Mouse (Mus musculus) midbrain, embryonic 16.5 days (tissue): ENCODE data around the gene Stxbp4. TPM values are rescaled to one million over a fixed set of nuclear protein-coding genes. Genes with fewer than 3 reads are reported as not detected.
A peak's percentile ranks its signal among the peaks of the same experiment; 100 is the strongest.

Source experiments
- ATAC-seq: fragments of 200-750 bp; cut with Nextera tagmentation; 2 replicates; pipeline ENCODE4 v1.8.0; 2017; ENCODE audit warnings: moderate TSS enrichment
- H3K27ac ChIP-seq: fragments of 300-500 bp; sonication (generic); 2 replicates; pipeline ENCODE4 v1.5.1; 2014; ENCODE audit warnings: mild to moderate bottlenecking, low read length, mixed read lengths
- H3K27me3 ChIP-seq: fragments of 300-500 bp; sonication (generic); 2 replicates; pipeline ENCODE4 v1.6.1; 2014; ENCODE audit warnings: low read depth, low read length, mixed read lengths; ENCODE audit not compliant: control insufficient read depth, insufficient read depth
- H3K36me3 ChIP-seq: fragments of 300-500 bp; sonication (generic); 2 replicates; pipeline ENCODE4 v1.6.1; 2014; ENCODE audit warnings: mild to moderate bottlenecking, low read length, moderate library complexity, mixed read lengths; ENCODE audit not compliant: control insufficient read depth, insufficient read depth
- H3K4me1 ChIP-seq: fragments of 300-500 bp; sonication (generic); 2 replicates; pipeline ENCODE4 v1.6.1; 2014; ENCODE audit warnings: mild to moderate bottlenecking, low read length, mixed read lengths; ENCODE audit not compliant: control insufficient read depth, insufficient read depth
- H3K4me2 ChIP-seq: fragments of 300-500 bp; sonication (generic); 2 replicates; pipeline ENCODE4 v1.6.1; 2014; ENCODE audit warnings: mild to moderate bottlenecking, low read length, mixed read lengths
- H3K4me3 ChIP-seq: fragments of 300-500 bp; sonication (generic); 2 replicates; pipeline ENCODE4 v1.5.1; 2014; ENCODE audit warnings: low read depth, mild to moderate bottlenecking, low read length, moderate library complexity, mixed read lengths
- H3K9ac ChIP-seq: fragments of 300-500 bp; sonication (generic); 2 replicates; pipeline ENCODE4 v1.6.1; 2014; ENCODE audit warnings: low read depth, low read length, mixed read lengths
- H3K9me3 ChIP-seq: fragments of 300-500 bp; sonication (generic); replicated peaks from 2 replicates; pipeline ENCODE4 v1.6.1; 2014; ENCODE audit warnings: mild to moderate bottlenecking, low read length, mixed read lengths; ENCODE audit not compliant: control insufficient read depth, poor library complexity, severe bottlenecking
- WGBS: fragments of 180-500 bp; shearing (Covaris S2); extraction: QIAGEN DNeasy Blood & Tissue Kit; methylation state at CpG from one replicate; pipeline ENCODE4 v1.1.7; 2014; 5-methylcytosine and 5-hydroxymethylcytosine counted together
- polyA plus RNA-seq: library from polyadenylated mRNA; unstranded; fragments of >200 nt; fragmentation: Nextera tagmentation; extraction: Ambion mirVana; gene quantifications from 2 replicates; pipeline ENCODE4 v1.2.1, GENCODE M21; 2015

The Stxbp4 gene
- 17.4 and 19.6 TPM in 2 replicates for polyA plus RNA-seq

DNA sequence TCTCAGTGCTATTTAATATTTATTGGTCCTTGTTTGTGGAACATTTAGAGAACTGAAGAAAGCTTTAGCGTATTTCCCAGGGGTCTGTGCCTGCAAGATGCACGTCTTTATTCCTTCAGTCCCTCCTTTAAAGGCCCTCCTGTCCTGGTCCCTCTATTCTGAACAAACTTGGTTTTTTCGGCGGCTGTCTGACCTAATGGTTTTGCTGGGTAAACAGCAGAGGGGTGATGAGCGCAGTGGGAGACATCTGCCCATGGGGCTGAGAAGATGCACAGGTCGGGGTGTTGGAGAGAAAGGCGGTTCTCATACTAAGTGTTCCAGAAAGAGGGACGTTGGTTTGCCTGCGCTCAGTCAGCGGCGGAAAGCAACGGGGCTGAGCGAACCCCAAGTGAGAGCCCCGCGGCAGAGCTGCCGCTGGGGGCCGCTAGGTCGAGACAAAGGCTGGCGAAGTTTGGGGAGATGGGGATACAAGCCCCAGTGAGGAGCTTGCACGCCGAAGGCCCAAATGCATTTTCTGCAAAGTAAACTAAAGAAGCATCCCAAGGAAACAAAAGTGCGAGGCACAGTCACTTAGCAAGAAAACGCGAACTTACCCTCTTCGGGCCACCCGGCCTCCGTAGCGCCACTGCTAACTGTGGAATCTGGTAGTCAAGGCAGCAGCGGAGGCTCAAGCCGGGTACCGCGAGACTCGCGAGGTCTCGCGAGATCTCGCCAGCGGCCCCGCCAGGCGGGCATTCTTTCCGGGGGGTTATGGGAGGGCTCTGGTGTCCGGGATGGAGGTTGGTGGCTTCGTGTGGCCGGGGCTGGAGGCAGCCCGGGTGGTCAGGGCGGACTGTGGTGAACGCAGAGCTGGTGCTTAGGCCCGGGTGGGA, at the start of gene Stxbp4, which contains the start of gene Cox11:
Gene Stxbp4, minus strand, starts transcription at position 645 of the 872 bp plus-strand sequence.
Gene Cox11, plus strand, starts transcription at position 734 of the 872 bp plus-strand sequence.
- peak; percentile 96 for ATAC-seq
- under 1% methylated on average over 48 of the region's 48 CpGs for WGBS
- no peaks in the 10 kb centered on the region for H3K9me3 ChIP-seq

DNA sequence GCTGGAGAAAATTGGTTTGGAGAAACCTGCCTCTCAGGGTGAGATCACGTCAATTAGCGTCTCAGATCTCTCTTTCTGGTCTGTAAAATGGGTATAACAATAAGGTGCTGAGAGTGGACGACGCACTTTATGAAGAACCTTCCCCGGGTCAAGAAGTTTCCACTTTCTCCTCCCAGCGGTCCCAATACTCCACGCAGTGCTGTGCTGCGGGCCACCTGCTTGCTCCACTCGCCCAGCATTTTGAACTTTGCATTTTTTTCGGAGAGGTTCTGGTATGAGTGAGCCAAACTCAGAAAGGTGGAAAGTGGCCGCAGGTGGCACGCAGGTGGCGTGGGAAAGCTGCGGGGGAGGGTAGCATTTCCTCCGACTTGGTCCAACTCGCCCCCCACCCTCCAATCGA, 49.2 kb upstream of the Stxbp4 start:
- Histone ChIP-seq H3K36me3 (no peaks in the 10 kb centered on the region), H3K4me1 (peaks cover 2% of the 10 kb centered on the region; the same call in 1 of the 2 replicates), H3K4me3 (peak overlapping the region; percentile 64), H3K4me2 (peak overlapping the region; percentile 86), H3K9me3 (no peaks in the 10 kb centered on the region), H3K9ac (peak overlapping the region; percentile 72), H3K27ac (no peak overlapping the region), H3K27me3 (no peaks in the 10 kb centered on the region)
- ATAC-seq: peak; percentile 47
- WGBS: 1% methylated on average over 17 of the region's 17 CpGs

More for the DNA sequence above, at the start of gene Stxbp4, which contains the start of gene Cox11:
- Histone ChIP-seq H3K4me1 (peaks cover 20% of the 10 kb centered on the region), H3K4me2 (peak within 1 kb of the TSS; percentile 71), H3K4me3 (peak within 1 kb of the TSS; percentile 98), H3K9ac (peak within 1 kb of the TSS; percentile 100), H3K27me3 (no peaks in the 10 kb centered on the region), H3K36me3 (no peaks in the 10 kb centered on the region), H3K27ac (peak within 1 kb of the TSS; percentile 97)

DNA sequence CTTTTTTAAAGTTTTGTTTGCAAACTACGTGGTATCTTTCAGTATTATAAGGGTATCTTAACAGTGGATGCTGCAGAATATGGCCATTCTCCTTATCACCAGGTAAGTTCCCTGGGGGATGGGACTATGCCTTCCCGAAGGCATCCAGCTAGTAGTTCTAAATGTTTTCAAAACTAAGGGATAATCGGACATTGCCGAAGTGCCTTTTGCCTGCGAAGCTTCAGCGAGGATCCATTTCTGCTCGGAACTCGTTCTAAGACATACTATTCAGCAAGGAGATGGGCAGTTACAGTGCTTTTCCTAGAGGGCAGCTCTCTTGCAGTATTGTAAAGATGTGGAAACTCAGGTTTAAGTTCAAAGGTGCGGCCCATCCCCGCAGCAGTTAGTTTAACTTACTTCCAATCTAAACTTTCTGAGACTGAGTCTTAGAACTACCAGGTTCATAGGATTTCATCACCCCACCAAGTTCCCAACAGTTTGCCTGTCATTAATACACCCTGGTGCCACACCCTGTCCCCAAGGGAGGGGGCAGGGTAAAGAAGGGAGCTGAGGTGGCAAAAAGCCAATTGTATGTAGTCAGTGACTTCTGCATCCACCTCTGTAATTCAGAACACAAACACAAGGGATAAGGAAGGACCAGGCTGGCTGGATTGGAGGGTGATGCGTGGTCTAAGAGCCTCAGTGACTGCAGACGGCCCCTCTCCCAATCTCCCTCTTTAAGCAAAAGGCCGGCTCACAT, 48.6 kb upstream of the Stxbp4 start:
- no peak overlapping the region for H3K27ac ChIP-seq
- no peak overlapping the region for H3K9ac ChIP-seq
- H3K4me3 ChIP-seq: peak overlapping the region; percentile 64
- H3K4me2 ChIP-seq: peak overlapping the region; percentile 86
- 73% methylated on average over 13 of the region's 13 CpGs for WGBS
- H3K27me3 ChIP-seq: no peaks in the 10 kb centered on the region
- no peaks in the 10 kb centered on the region for H3K36me3 ChIP-seq
- no peak for ATAC-seq
- H3K9me3 ChIP-seq: no peaks in the 10 kb centered on the region
- H3K4me1 ChIP-seq: peaks cover 2% of the 10 kb centered on the region; the same call in 1 of the 2 replicates

DNA sequence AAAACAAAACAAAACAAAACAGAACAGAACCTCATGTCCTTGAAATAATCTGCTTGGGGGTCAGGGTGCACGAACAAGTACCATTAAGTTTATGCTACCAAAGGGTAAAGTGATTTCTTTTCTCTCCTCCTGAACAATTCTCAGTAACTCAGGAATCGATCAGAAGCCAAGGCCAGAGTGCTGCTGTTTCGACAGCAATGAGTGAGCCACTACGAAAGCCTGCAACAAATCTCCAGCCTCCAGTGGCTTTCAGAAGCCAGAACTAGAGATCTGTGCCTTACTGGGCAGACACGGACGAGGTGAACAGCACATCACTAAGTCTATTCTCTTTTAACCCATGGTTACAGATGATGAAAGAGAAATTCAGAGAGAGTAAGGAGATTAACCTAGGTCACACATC, 47.3 kb upstream of the Stxbp4 start:
- H3K9me3 ChIP-seq: no peaks in the 10 kb centered on the region
- no peak overlapping the region for H3K4me3 ChIP-seq
- H3K36me3 ChIP-seq: no peaks in the 10 kb centered on the region
- no peak overlapping the region for H3K27ac ChIP-seq
- no peak overlapping the region for H3K9ac ChIP-seq
- ATAC-seq: no peak
- H3K4me1 ChIP-seq: peaks cover 2% of the 10 kb centered on the region; the same call in 1 of the 2 replicates
- no peak overlapping the region for H3K4me2 ChIP-seq
- 61% methylated on average over 6 of the region's 6 CpGs for WGBS
- H3K27me3 ChIP-seq: no peaks in the 10 kb centered on the region

DNA sequence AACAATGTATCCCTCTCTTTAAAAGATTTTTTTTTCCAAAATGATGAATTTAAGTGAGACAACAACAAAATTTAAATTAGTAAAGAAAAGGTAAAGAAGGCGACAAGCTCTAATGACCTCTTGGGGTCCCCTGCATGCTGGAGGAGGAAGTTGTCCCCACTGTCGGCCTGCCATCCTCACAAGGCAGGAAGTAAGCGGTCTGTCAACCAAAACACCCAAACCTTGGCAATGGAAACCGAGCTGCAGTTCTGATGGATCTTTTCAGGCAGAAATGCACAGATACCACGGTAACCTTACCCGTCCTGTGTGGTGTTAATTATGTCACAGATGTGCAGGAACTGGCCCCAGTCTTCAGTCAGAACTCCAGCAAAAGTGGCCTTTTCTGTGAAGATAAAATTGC, 46.9 kb upstream of the Stxbp4 start:
- Histone ChIP-seq H3K27me3 (no peaks in the 10 kb centered on the region), H3K4me2 (no peak overlapping the region), H3K4me3 (no peak overlapping the region), H3K4me1 (peaks cover 2% of the 10 kb centered on the region; the same call in 1 of the 2 replicates), H3K9ac (no peak overlapping the region), H3K36me3 (no peaks in the 10 kb centered on the region), H3K27ac (no peak overlapping the region), H3K9me3 (no peaks in the 10 kb centered on the region)
- WGBS: 74% methylated on average over 6 of the region's 6 CpGs
- no peak for ATAC-seq

DNA sequence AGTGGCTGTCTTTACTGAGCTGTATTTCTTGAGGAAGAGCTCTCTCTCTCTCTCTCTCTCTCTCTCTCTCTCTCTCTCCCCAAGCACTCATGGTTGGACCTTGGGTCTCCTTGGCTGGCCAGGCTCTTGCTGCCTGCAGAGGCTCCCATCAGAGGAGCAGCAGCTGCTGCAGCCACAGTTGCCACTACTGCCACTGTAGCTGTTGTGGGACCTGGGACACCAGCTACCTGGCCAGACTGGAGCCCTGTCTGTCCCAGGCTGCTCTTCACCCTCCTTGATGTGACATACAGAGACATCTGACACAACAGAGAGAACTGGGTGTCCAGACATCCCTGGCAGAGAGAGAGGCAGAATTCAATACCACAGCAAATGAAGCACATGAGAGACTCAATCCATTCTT, 43.3 kb upstream of the Stxbp4 start:
- H3K9me3 ChIP-seq: no peaks in the 10 kb centered on the region
- no peak overlapping the region for H3K9ac ChIP-seq
- H3K4me3 ChIP-seq: no peak overlapping the region
- no peak for ATAC-seq
- no peak overlapping the region for H3K4me2 ChIP-seq
- H3K27me3 ChIP-seq: no peaks in the 10 kb centered on the region
- no peaks in the 10 kb centered on the region for H3K36me3 ChIP-seq
- peaks cover 2% of the 10 kb centered on the region; the same call in 1 of the 2 replicates for H3K4me1 ChIP-seq
- no peak overlapping the region for H3K27ac ChIP-seq

DNA sequence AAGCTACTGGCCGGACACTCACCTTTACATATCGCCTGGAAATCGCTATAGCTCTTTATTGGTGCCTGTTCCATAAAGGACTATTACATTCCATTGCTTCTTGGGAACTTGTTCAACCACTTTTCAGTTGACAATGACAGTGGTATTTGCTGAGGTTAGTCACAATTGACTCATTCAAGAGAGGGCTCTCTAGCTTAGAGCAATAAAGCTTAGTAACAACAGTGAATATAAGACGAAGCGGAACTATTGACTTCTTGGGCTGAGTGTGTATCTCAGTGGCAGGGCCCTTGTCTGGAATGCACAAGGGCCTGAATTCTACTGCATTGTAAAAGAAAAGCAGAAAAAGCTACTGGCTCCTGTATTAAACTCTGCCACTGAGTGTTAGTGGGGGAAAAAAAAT, 40.7 kb upstream of the Stxbp4 start:
- no peak overlapping the region for H3K4me2 ChIP-seq
- ATAC-seq: no peak
- H3K4me3 ChIP-seq: no peak overlapping the region
- H3K36me3 ChIP-seq: no peaks in the 10 kb centered on the region
- 78% methylated on average over 5 of the region's 5 CpGs for WGBS
- no peaks in the 10 kb centered on the region for H3K9me3 ChIP-seq
- no peak overlapping the region for H3K27ac ChIP-seq
- no peak overlapping the region for H3K9ac ChIP-seq
- H3K4me1 ChIP-seq: no peaks in the 10 kb centered on the region
- no peaks in the 10 kb centered on the region for H3K27me3 ChIP-seq

DNA sequence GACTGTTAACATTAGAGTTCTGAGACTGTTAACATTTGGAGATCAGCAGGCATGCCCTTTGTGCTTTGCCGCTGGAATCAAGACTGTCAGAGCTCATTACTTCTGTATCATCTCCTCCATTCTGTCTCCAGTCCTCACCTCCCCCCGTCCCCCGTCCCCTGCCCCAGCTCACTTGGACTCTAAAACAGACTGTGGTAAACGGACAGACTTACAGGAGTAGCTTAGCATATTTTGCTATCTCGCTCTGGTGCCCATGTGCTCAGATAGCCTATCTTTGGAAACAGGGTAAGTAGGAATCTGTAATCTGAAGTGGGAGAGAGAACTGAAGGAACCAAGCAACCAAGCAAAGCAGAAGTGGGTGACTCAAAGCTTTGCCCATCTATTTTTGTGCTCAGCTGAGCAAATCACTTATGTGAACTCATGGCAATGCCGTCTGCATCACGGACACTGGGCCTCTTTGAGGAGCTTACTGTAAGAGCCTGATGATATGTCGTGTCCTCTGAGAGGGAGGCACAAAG, 39.9 kb upstream of the Stxbp4 start:
- Histone ChIP-seq H3K9me3 (no peaks in the 10 kb centered on the region), H3K4me3 (no peak overlapping the region), H3K9ac (no peak overlapping the region), H3K4me2 (no peak overlapping the region), H3K27ac (no peak overlapping the region), H3K4me1 (no peaks in the 10 kb centered on the region), H3K27me3 (no peaks in the 10 kb centered on the region), H3K36me3 (no peaks in the 10 kb centered on the region)
- WGBS: 71% methylated on average over 8 of the region's 8 CpGs
- ATAC-seq: no peak
